Mouse (Mus musculus): ENCODE measurements around the gene Zfp148. TPM values are rescaled to one million over a fixed set of nuclear protein-coding genes. Genes with fewer than 3 reads are reported as not detected.

Gene Zfp148
- 10 to 100 TPM; 28.0 to 31.9 TPM for total RNA-seq (2021)
- long read RNA-seq, experiment 1, full-length matches to known transcripts: 13 of 20 reads
- long read RNA-seq, experiment 1, partial matches to known transcripts: 0 of 20 reads
- long read RNA-seq, experiment 1, other reads (novel, unspliced or antisense): 7 of 20 reads
- long read RNA-seq, experiment 2, full-length matches to known transcripts: 13 of 15 reads
- long read RNA-seq, experiment 2, partial matches to known transcripts: 0 of 15 reads
- long read RNA-seq, experiment 2, other reads (novel, unspliced or antisense): 2 of 15 reads

DNA sequence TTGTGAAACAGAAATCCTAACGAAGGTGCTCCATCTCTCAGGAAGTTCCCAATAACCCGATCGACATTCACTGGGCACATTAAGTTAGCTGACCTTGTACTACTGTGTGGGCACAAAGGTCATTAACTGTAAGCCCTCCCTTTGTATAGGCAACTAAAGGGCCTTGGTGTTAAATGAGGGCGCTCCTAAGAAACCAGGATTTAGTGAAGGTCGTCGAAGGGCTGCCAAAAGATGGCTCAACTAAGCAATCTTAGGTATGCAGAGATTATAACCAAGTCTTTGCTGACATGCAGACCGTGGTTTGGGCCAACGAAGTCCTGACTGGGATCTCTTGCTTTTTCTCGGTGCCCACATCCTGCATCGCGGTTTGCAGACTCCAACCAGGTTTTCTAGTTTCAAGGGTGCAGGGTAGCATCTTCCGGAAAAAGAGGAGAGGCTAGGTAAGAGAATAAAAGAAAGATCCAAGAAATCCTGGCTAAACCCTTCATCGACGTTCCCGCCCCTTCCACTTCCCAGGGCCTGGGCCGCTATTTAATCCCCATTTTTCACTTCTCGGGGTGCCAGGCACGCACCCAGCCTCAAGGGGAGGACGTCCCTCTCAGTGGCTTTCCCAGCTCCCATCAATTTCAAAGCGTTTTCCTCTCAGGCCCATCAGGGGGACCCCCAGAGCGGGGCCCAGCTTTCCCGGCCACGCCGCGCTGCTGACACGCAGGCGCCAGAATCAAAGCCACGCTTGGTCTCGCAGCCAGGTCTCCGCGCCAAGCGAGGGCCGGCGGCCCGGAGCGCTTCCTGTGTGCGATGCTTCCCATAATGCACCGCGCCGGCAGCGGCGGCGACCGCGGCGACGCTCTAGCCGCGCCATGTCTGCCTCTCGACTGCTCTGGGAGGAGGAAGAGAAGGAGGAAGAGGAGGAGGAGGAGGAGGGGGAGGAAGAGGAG lies at the start of gene Zfp148:
Gene Zfp148 (plus strand): TSS at position 893 of the 938 bp plus-strand sequence.
- DNase-seq: peak; percentile 95

DNA sequence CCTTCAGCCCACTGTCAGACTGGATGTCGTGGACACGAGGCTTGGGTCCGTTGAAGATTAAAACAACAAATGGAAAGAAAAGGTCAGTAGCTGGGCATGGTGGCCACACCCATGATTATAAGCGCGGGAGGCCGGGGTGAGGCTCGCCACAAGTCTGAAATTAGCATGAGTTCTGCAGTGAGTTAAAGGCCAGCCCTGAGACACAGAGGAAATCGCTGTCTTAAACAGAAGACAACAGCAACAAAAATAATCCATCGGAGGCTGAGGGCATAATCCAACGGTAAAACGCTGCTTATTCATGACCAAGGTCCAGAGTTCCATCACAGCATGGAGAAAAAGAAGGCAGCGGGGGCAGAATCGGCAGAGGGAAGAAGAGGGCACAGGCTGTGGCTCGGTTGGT lies 47.6 kb upstream of the Zfp148 start:
- DNase-seq: no peak

DNA sequence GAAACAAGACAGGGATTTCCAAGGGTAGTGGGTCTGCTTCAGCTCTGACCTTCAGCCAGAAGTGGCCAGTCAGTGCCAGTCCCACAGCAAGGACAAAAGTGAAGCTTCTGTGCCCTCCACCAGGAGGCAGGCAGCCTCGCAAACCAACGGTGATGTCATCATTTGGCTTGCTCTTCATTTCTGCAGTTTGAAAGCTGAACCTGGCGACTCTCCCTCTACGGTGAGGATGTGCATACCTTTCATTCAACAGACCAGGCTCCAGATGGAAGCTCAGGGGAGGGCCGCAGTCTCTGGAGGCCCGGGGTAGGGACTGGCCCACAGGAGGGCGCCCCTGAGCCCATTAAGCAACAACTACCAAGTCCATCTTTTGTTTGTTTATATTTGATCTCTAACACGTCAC lies 43.5 kb upstream of the Zfp148 start:
- peak; percentile 64 for DNase-seq

DNA sequence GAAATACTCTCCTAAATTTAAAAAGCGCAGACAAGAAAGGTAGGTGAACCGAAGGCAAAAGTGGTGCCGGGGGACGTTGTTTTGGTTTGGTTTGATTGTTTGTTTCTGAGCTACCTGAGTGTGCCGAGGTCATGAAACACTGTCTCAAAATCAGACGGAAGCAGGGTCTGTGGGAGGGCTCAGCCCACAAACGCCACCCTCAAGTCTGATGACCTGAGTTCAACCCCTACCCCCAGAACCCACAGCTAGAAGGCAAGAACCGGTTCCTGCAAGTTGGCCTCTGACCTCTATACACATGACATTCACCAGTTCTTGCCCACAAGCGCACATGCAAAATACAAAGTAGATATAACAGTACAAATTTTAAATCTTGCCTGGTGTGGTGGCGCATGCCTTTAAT lies 43.0 kb upstream of the Zfp148 start:
- DNase-seq: no peak

DNA sequence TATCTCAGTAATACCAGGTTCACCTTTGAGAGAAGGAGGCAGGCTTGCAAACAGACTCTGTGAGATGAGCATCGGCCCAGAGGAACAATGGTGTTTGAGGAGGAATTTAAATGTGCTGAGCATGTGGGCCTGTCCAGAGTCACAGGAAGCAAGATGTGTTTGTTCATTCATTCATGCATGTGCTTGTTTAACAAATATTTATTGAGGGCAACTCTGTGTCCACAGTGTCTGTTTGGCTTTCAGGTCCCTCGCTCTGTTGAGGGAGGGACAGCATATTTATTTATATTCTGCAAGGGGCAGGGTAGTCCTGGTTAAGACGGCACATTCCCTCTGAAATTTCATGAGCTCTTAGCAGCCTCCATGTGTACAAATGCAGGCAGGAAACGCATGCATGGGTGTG lies 42.1 kb upstream of the Zfp148 start:
- no peak for DNase-seq

DNA sequence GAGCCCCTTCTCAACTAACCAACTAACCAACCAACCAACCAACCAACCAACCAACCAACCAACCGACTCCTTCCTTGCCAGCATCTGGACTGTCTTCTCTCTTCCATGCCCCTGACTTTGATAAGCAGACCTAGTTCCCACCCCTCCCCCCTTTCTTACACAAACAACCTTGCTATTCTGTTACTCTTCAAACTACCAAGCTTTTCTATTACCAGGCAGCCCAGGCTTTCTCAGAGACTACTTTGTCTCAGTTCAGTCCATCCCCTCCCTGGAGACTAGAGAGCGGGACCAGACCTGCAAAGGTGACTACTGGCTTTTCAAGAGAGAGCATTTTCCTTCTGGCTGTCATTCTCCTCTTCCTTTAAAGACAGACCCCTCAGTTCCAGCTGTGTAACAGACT lies 41.2 kb upstream of the Zfp148 start:
- no peak for DNase-seq

DNA sequence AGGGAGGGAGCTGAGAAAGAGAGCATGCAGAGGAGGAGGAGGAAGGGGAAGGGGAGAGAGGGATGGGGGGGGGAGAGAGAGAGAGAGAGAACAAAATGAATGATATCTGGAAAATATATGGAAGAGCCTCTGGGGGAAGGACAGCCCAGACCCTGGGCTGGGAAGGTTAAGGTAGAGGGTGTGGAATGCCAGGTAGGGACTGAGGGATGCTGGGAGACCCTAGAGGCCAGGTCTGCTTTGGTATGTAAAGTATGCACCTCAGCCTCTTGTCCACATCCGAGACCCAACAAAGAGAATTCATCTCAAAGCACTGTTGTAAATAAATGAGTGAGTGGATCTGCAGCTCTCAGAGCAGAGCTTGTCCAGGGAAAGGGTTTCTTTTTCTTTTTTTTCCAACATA lies 38.3 kb upstream of the Zfp148 start:
- DNase-seq: no peak

DNA sequence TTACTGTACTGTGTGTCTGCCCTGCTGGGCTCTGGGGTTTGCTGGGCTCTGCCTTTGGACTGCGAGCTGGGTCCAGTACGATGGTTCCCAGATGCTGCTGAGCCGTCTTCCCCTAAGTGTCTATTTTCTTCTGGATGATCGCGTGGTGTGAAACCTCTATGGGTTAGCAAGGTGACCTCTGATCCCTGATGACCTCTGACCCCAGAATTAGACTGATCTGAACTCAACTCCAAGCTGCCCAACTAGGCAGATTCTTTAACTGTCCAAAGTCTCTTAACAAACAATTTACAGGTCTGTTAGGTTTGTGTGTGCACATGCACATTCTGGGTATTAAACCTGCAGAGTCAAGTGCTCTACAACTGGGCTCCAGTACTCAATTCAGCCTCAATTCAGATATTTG lies 37.5 kb upstream of the Zfp148 start:
- DNase-seq: no peak

DNA sequence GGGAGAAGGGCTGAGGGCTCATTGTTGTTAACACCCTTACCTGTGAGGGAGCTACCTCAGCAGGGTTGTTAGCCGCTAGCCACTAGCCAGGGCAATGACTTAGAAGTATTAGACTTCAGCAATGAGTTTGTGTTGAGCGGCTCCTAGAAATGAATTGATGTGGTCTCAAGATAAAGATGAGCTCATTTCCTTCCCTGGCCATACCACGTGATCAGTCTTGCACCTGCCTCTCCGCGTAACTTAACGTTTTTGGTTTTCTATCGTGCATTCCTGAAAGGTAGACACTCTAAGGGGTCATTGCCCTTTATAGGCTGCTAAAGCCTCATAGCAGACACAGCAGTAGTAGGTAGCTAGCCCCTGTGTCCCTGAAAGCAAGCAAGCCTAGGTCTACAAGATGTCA lies 37.0 kb upstream of the Zfp148 start:
- DNase-seq: no peak

DNA sequence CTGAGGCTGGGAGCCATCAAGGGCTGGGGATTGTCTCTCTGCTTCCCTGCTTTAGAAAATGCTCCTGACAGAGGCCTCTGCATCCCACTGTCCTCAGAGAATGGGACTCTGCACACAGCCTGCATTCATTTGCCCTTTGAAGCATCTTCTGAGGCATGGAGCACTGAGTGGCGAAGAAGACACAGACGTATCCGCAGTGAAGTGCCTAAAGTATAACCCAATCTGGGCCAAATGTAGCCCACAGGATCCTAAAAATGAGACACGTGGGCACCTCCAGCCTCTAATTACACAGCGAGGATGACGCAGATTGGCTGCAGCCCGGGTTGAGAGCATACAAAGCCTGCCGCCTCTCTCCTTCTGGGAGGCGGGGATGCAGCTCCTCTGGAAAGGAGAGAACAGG lies 36.3 kb upstream of the Zfp148 start:
- no peak for DNase-seq

DNA sequence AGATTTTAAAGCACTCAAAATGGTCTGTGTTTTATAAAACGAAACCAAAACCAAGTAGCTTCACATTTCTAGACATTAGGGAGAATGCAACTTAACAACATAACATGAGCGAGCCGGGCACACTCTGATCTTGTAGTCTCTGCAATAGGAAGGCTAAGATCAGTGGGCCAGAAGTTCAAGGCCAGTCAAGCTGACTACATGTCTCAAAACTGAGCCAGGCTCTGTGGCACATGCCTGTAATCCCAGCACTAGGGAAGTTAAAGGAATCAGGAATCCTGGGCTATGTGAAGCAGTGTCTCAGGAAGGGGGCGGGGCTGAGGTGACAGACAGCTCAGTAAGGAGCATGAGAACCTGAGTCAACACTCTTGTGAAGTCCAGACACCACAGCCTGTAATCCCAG lies 35.8 kb upstream of the Zfp148 start:
- DNase-seq: no peak

DNA sequence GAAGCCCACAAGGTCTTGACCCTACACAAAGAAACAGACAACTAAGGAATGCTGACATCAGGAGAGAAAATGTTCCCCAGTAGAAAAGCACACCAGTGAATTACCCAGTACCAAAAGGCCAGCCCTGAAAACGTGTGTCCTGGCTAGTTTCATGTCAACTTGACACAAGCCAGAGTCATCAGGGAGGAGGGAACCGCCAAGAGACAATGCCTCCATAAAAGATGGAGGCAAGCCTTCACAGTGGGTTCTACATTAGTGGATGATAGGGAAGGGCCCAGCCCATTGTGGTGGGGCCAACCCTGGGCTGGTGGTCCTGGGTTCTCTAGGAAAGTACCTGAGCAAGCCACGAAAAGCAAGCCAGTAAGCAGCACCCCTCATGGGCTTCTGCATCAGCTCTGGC lies 34.3 kb upstream of the Zfp148 start:
- DNase-seq: no peak

DNA sequence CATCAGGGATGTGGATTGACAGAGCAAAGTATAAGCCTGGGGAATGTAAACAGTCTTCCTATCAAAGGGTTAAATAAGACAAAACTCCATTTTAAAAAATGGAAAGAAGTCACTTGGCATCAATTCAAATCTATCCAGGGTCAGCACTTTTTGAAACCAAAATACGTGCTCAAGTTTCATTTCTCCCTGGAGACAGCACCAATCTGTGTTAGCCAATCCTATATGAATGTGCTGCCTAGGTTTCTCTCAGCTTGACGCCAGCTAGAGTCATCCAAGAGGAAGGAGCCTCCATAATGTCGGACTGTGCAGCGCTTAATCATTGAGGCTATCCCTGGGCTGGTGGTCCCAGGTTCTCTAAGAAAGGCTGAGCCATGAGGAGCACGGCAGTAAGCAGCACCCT lies 33.5 kb upstream of the Zfp148 start:
- DNase-seq: no peak

DNA sequence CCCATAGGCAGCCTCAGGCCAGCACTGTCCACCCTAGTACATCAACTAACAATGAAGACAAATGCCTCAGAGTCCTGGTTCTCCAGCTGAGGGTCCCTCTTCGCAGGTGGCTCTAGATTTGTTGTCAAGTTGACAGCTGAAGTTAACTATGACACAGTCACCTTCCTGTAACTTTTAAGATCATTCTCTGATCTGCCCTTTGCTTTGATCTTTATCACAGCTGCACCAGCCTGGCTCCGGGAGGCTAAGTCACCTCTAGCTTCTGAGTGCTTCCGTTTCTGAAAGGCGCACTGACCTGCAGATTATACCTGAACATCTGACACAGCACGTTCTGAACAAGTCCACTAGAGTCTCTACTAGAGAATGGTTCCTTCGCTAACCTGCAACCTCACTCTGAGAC lies 22.8 kb upstream of the Zfp148 start:
- DNase-seq: no peak

DNA sequence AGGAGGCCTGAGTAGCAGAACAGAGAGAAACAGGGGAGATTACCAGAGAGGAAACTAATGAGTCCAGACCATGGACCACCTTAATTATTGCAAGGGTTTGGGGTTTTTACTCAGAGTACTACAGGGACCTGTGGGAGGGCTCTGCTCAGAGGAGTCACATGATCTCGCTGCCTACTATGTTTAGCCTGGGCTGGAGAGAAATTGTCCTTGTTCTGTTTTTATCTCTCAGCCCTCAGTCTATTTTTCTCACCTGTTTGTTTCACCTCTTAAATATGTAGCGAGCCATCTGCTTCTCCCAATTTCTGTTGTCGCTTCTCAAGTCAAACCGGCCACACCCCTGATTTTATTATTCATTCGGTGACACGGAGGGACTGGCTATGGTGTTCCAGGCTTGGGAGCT lies 14.9 kb upstream of the Zfp148 start:
- DNase-seq: no peak

DNA sequence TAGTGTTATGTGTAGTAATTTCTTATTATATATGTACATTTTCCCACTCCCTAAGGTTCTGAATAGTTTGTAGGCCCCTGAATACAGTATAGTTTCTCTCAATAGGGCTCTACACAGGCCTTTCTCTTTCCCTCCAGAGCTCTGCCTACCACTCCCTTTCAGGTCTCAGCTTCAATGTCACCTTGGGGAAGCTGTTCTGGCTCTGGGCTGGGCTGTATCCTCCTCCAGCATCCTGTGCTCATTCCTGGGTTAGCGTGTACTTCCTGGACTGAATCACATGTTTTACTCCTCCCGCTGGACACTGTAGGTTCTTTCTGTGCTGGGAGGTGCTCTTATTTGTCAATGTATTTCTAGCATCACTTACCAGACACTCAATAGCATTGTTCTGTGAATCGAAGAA lies 12.0 kb upstream of the Zfp148 start:
- no peak for DNase-seq

DNA sequence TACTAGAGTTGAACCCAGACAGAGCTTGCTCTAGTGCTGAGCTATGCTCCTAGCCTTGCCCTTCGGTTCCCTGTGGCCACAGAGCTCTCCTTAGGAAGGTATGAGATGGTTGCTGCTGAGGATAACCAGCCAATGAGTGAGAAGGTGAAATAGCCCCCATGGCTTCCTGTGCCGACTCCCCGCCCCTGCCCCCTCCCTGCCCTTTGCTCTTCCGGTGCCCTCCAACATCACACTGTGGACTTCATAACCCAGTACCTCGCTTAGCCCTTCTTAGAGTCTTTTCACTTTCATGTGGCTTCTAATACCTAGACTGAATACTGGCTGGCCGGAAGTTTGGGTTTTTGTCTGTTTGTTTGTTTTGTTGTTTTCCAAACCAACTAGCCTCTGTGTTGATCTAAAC lies 9.8 kb upstream of the Zfp148 start:
- no peak for DNase-seq

DNA sequence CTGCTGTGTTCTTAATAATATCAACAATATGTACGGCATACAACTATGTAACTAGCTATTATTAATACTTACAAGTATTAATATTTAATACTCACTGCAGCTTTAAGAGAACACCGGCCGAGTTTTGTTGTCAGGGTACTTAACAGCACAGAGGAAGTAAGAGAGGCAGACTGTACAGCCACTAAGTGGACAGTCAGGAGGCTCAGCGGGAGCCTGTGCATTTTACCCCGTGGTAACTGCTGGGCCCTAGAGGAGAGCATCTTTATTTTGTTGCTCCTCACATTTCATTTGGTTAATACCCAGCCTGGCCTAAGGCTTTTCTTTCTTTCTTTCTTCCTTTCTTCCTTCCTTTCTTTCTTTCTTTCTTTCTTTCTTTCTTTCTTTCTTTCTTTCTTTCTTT lies 8.0 kb upstream of the Zfp148 start:
- no peak for DNase-seq

DNA sequence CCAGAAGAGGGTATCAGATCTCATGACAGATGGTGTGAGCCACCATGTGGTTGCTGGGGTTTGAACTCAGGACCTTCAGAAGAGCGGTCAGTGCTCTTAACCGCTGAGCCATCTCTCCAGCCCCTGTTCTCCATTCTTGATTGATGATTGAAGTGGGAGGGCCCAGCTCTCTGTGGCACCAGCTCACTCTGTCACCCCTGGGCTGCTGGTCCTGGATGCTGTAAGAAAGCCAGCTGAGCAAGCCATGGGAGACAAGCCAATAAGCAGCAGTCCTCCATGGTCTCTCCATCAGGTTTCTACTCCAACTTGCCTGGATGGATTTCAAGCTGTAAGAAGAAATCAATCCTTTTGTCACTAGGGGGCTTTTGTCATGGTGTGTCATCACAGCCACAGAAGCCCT lies 7.3 kb upstream of the Zfp148 start:
- no peak for DNase-seq

DNA sequence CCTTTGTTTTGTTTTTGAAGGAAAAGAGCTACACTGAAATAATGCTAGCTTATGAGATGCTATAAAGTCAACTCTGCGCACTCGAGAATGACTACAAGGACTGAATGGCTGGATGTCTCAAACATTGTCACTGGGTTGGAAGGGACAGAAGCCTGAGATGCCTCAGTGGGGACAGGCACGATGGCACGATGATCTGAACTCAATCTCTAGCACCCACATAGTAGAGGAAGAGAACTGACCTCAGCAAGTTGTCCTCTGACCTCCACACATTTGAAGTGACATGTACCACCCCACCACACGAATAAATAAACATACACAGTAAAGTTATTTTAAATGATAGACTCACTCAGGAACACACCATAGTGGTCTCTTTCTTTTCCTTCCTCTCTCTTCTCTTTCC lies 4.4 kb upstream of the Zfp148 start:
- no peak for DNase-seq

DNA sequence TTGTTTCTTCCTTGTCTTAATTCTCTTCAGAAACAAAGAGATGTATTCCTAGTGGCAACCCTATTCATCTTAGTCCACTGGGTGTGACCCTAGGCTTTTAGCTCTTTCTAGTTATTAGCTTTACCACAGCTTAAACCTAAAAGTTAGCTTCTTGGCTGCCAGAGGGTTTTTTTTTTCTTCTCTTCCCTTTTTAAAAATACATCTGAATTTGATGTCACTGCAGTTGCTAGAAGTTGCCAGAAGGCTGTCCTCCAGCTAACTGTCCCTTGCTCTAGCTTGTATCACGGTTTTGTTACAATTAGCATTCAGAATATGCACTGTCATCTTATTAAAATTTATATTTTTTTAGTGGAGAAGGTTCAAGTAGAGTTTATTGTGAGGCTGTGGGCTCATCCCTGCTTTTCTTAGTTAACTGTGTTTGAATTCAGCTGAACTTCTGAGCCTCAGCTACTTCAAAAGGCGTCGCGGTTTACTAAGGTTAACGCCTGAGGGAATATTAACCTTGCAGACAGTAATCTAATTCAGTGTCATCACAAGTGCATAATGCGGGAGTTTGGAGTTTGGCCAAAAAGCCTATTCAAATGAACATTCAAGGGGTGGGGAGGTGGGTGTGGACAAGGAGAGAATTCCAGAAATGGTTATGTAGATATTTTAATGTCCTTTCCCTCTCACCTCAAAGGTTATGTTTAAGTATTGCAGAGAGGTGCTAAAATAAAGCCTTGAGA lies 1.3 kb upstream of the Zfp148 start:
- DNase-seq: no peak

DNA sequence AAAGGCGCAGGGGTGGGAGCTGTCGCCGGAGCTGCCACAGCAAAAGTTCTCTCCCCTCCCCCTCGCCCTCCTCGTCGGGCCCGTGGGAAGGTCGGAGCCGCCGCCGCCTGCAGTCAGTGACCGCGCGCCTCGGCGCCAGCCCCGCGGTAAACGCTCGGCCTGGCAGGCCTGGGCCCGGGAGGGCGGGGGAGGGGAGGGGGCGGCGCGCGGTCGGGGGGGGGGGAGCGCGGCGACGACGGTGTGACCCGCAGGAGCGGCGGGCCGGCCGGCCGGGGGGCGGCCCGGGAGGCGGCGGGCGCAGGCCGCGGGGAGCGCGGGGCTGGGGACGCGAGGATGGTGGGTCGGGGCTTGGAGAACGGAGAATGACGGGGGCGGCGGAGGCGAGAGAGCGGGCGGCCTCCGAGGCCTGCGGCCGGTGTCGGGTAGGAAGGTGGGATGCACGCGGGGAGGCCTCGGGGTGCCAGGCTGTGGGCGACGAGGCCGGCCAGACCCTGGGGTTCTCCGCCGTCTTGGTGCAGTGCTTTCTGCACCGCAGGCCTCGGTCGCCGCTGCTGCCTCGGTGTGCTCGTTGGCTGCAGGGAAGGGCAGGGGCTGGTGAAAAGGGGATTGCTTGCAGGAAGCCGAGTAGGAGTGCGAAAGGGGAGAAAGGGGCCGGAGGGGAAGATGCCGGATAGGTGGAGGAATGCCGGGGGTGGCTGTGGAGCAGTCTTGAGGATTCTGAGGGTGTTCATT lies 412 bp downstream of the Zfp148 start:
- DNase-seq: peak; percentile 55

Measured in gastrocnemius, postnatal 10 days (tissue).